ENCODE assay signal across 9 mouse cellular contexts in the genomic region with DNA sequence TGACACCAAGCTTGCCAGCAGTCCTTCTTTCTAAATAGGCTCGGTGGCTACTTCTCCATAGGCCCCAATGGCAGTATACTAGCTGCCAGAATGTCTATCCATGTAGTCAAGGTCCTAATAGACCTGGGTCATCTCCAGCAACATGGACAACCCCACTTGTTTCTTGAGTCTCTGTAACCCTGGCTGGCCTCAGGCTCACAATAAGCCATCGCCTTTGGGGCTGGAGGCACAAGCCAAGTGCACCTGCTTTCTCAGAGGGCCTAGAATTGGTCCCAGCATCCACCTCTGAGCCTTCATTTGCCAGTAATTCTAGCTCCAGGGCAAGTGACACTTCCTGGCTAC. TPM values are rescaled to one million over a fixed set of nuclear protein-coding genes. Genes with fewer than 3 reads are reported as not detected.
DNase-seq lines count a peak whose midpoint lies in the region; ATAC-seq and TF ChIP-seq lines count a peak whose summit lies in the region.
"Had no signal": no experiment of that assay in that cellular context is flagged by ENCODE, and none has a peak within 500 bp of the region (broad histone marks: within the 10 kb centered on the region; RNA-seq: fewer than 3 reads in every experiment).

No protein-coding gene starts in this region.

- no peak for DNase-seq in heart, adult 9 months (ENCODE audit: low spot score in 2 of 2)
- DNase-seq in G1E (ENCODE audit: low spot score) = no peak
- DNase-seq in intestine, embryonic 14.5 days (ENCODE audit: low spot score) = no peak
- DNase-seq in midbrain, embryonic 14.5 days = no peak
- no peak for DNase-seq in cerebellum, postnatal 36 days
- DNase-seq in layer of hippocampus, adult 8-10 months (ENCODE audit: low spot score in 2 of 2) = no peak
- DNase-seq in B cell, adult 2 months = no peak

- peaks cover 17% of the 10 kb centered on the region for H3K4me1 ChIP-seq in heart, embryonic 13.5 days
- peaks cover 51% of the 10 kb centered on the region for H3K4me1 ChIP-seq in G1E (ENCODE audit: insufficient read depth, low read depth, low read length)
- H3K4me1 ChIP-seq in intestine, embryonic 14.5 days (replicated peaks; ENCODE audit: control insufficient read depth, insufficient read depth, low read length) = peaks cover 15% of the 10 kb centered on the region
- H3K4me1 ChIP-seq in midbrain, embryonic 14.5 days (ENCODE audit: control insufficient read depth, insufficient read depth, low read length) = peaks cover 14% of the 10 kb centered on the region; the same call in 1 of the 2 replicates

- peak overlapping the region; percentile 90 for H3K4me2 ChIP-seq in heart, embryonic 13.5 days
- H3K4me2 ChIP-seq in intestine, embryonic 14.5 days (ENCODE audit: low read length) = peak overlapping the region; percentile 73
- H3K4me2 ChIP-seq in midbrain, embryonic 14.5 days (ENCODE audit: low read length) = peak overlapping the region; percentile 84; the same call in 1 of the 2 replicates

- WGBS in heart, embryonic 13.5 days = 39% methylated on average over 2 of the region's 2 CpGs
- 29% methylated on average over 2 of the region's 2 CpGs for WGBS in intestine, embryonic 14.5 days
- WGBS in midbrain, embryonic 14.5 days = 40% methylated on average over 2 of the region's 2 CpGs

- no peaks in the 10 kb centered on the region for H3K9me3 ChIP-seq in heart, embryonic 13.5 days
- H3K9me3 ChIP-seq in G1E (replicated peaks) = no peaks in the 10 kb centered on the region
- H3K9me3 ChIP-seq in intestine, embryonic 14.5 days (ENCODE audit: control insufficient read depth, low read length) = no peaks in the 10 kb centered on the region
- no peaks in the 10 kb centered on the region for H3K9me3 ChIP-seq in midbrain, embryonic 14.5 days (ENCODE audit: control insufficient read depth, low read length)

- no peak for ATAC-seq in heart, embryonic 13.5 days (ENCODE audit: extremely low read depth, insufficient number of reproducible peaks, low FRiP score, low TSS enrichment)
- ATAC-seq in G1E (ENCODE audit: extremely low read depth, insufficient number of reproducible peaks, low FRiP score, poor library complexity, severe bottlenecking) = no peak
- ATAC-seq in intestine, embryonic 14.5 days (replicated peaks; ENCODE audit: low FRiP score, low TSS enrichment, low read depth) = no peak
- no peak for ATAC-seq in midbrain, embryonic 14.5 days (ENCODE audit: low FRiP score, low TSS enrichment)

- no peak for TF ChIP-seq CTCF in G1E (IDR thresholded peaks at IDR 0.05; ENCODE audit: low read depth, low read length)

- H3K27ac ChIP-seq in heart, embryonic 13.5 days (replicated peaks) = no peak overlapping the region
- H3K27ac ChIP-seq in intestine, embryonic 14.5 days (ENCODE audit: low read depth) = no peak overlapping the region
- H3K27ac ChIP-seq in midbrain, embryonic 14.5 days (replicated peaks; ENCODE audit: low read depth, low read length) = no peak overlapping the region

- no peaks in the 10 kb centered on the region for H3K27me3 ChIP-seq in heart, embryonic 13.5 days (replicated peaks)
- no peaks in the 10 kb centered on the region for H3K27me3 ChIP-seq in G1E (ENCODE audit: insufficient read depth, low read length)
- H3K27me3 ChIP-seq in intestine, embryonic 14.5 days (replicated peaks; ENCODE audit: control insufficient read depth, insufficient read depth, low read length) = no peaks in the 10 kb centered on the region
- H3K27me3 ChIP-seq in midbrain, embryonic 14.5 days (ENCODE audit: control insufficient read depth, insufficient read depth, low read length) = no peaks in the 10 kb centered on the region

- peak overlapping the region; percentile 95 for H3K9ac ChIP-seq in heart, embryonic 13.5 days
- H3K9ac ChIP-seq in intestine, embryonic 14.5 days (ENCODE audit: low read length) = no peak overlapping the region
- no peak overlapping the region for H3K9ac ChIP-seq in midbrain, embryonic 14.5 days (replicated peaks; ENCODE audit: low read length)

- H3K36me3 ChIP-seq in heart, embryonic 13.5 days = peaks cover 52% of the 10 kb centered on the region
- H3K36me3 ChIP-seq in G1E (replicated peaks) = peaks cover 52% of the 10 kb centered on the region
- H3K36me3 ChIP-seq in intestine, embryonic 14.5 days (ENCODE audit: control insufficient read depth, insufficient read depth, low read length) = peaks cover 50% of the 10 kb centered on the region
- H3K36me3 ChIP-seq in midbrain, embryonic 14.5 days (ENCODE audit: control insufficient read depth, insufficient read depth, low read length) = peaks cover 49% of the 10 kb centered on the region

- H3K4me3 ChIP-seq in heart, embryonic 13.5 days = peak overlapping the region; percentile 97; the same call in 1 of the 2 replicates
- peak overlapping the region; percentile 28; the same call in 1 of the 2 replicates for H3K4me3 ChIP-seq in G1E (ENCODE audit: low read depth, low read length)
- no peak overlapping the region for H3K4me3 ChIP-seq in intestine, embryonic 14.5 days (ENCODE audit: low read depth, low read length)
- H3K4me3 ChIP-seq in midbrain, embryonic 14.5 days (replicated peaks; ENCODE audit: low read depth, low read length) = no peak overlapping the region

RNA-seq across cellular contexts. Expression of a gene that starts 1.7 kb away (rescaled TPM):
- polyA plus RNA-seq in heart, embryonic 13.5 days (2015; fragmentation: Nextera tagmentation; extraction: Ambion mirVana) = 48.8 and 56.9 TPM in 2 replicates
- total RNA-seq in G1E (2014; fragmentation: Nextera tagmentation) (26.8 and 33.4 TPM in 2 replicates), G1E (2017) (17.4 and 24.3 TPM in 2 replicates)
- 129 and 189 TPM in 2 replicates for polyA plus RNA-seq in G1E (2012)
- polyA plus RNA-seq in intestine, embryonic 14.5 days (2014; fragmentation: Nextera tagmentation; extraction: Ambion mirVana) = 87.5 and 89.9 TPM in 2 replicates
- 56.7 and 64.7 TPM in 2 replicates for polyA plus RNA-seq in midbrain, embryonic 14.5 days (2014; fragmentation: Nextera tagmentation; extraction: Ambion mirVana)
- total RNA-seq in layer of hippocampus, adult 8-10 months (2022) = 1 to 10 TPM; 7.3 to 9.2 (median 8.7) TPM

RNA-seq across cellular contexts. Expression of a gene that starts 8.4 kb away (rescaled TPM):
- 85.1 and 101 TPM in 2 replicates for polyA plus RNA-seq in heart, embryonic 13.5 days (2015; fragmentation: Nextera tagmentation; extraction: Ambion mirVana)
- total RNA-seq in G1E (2014; fragmentation: Nextera tagmentation) = 154 and 166 TPM in 2 replicates
- total RNA-seq in G1E (2017) = 159 and 181 TPM in 2 replicates
- 7.0 and 11.3 TPM in 2 replicates for polyA plus RNA-seq in G1E (2012)
- 133 and 150 TPM in 2 replicates for polyA plus RNA-seq in intestine, embryonic 14.5 days (2014; fragmentation: Nextera tagmentation; extraction: Ambion mirVana)
- polyA plus RNA-seq in midbrain, embryonic 14.5 days (2014; fragmentation: Nextera tagmentation; extraction: Ambion mirVana) = 74.3 and 96.8 TPM in 2 replicates
- total RNA-seq in layer of hippocampus, adult 8-10 months (2022) = 10 to 100 TPM; 40.2 to 47.5 (median 45.0) TPM

RNA-seq across cellular contexts. Expression of a gene that starts 10.6 kb away (rescaled TPM):
- 0.23 and 0.44 TPM in 2 replicates for polyA plus RNA-seq in heart, embryonic 13.5 days (2015; fragmentation: Nextera tagmentation; extraction: Ambion mirVana)
- total RNA-seq in G1E (2014; fragmentation: Nextera tagmentation) (not detected in 2 replicates), G1E (2017) (0.12 and 0.27 TPM in 2 replicates)
- 0.04 and 0.07 TPM in 2 replicates for polyA plus RNA-seq in G1E (2012)
- polyA plus RNA-seq in intestine, embryonic 14.5 days (2014; fragmentation: Nextera tagmentation; extraction: Ambion mirVana) = 0.69 and 0.74 TPM in 2 replicates
- 0.22 TPM in 1 of 2 replicates, not detected in the other for polyA plus RNA-seq in midbrain, embryonic 14.5 days (2014; fragmentation: Nextera tagmentation; extraction: Ambion mirVana)
- under 1 TPM in 2 of 4 experiments, not detected in 2; 0.29 to 0.49 TPM for total RNA-seq in layer of hippocampus, adult 8-10 months (2022)
- polyA plus RNA-seq: heart, postnatal 0 days had no signal

RNA-seq across cellular contexts. Expression of a gene that starts 22.1 kb away (rescaled TPM):
- 47.7 and 52.8 TPM in 2 replicates for polyA plus RNA-seq in heart, embryonic 13.5 days (2015; fragmentation: Nextera tagmentation; extraction: Ambion mirVana)
- 12.8 and 14.4 TPM in 2 replicates for total RNA-seq in G1E (2014; fragmentation: Nextera tagmentation)
- 36.3 and 41.1 TPM in 2 replicates for total RNA-seq in G1E (2017)
- 96.9 and 114 TPM in 2 replicates for polyA plus RNA-seq in G1E (2012)
- 69.0 and 70.4 TPM in 2 replicates for polyA plus RNA-seq in intestine, embryonic 14.5 days (2014; fragmentation: Nextera tagmentation; extraction: Ambion mirVana)
- polyA plus RNA-seq in midbrain, embryonic 14.5 days (2014; fragmentation: Nextera tagmentation; extraction: Ambion mirVana) = 57.3 and 59.5 TPM in 2 replicates
- 10 to 100 TPM; 64.6 to 68.9 (median 67.9) TPM for total RNA-seq in layer of hippocampus, adult 8-10 months (2022)

RNA-seq across cellular contexts. Expression of a gene that starts 45.1 kb away (rescaled TPM):
- polyA plus RNA-seq in heart, embryonic 13.5 days (2015; fragmentation: Nextera tagmentation; extraction: Ambion mirVana) = 1.5 and 2.0 TPM in 2 replicates
- total RNA-seq in G1E (2014; fragmentation: Nextera tagmentation) = not detected in 2 replicates
- 0.52 TPM in 1 of 2 replicates, not detected in the other for total RNA-seq in G1E (2017)
- 0.17 TPM in 1 of 2 replicates, not detected in the other for polyA plus RNA-seq in G1E (2012)
- polyA plus RNA-seq in intestine, embryonic 14.5 days (2014; fragmentation: Nextera tagmentation; extraction: Ambion mirVana) = 0.23 and 1.5 TPM in 2 replicates
- polyA plus RNA-seq in midbrain, embryonic 14.5 days (2014; fragmentation: Nextera tagmentation; extraction: Ambion mirVana) = 0.71 and 0.85 TPM in 2 replicates
- 1 to 10 TPM in 2 of 4 experiments, under 1 TPM in 1, not detected in 1; 0.61 to 1.6 (median 1.2) TPM for total RNA-seq in layer of hippocampus, adult 8-10 months (2022)

Comparison
In these comparisons a context has a peak if more than half of its experiments do, and no peak if none do; other contexts are left out.
1. H3K4me3 ChIP-seq: peak in heart, embryonic 13.5 days (single experiment) and G1E (single experiment); none in intestine, embryonic 14.5 days (single experiment) and midbrain, embryonic 14.5 days (single experiment).
2. Peak in every context shown above with its lines, with median percentiles within 50 percentile points of each other: H3K4me2 ChIP-seq.